Comparison of ENCODE assay signal across 18 mouse cellular contexts in the genomic region with DNA sequence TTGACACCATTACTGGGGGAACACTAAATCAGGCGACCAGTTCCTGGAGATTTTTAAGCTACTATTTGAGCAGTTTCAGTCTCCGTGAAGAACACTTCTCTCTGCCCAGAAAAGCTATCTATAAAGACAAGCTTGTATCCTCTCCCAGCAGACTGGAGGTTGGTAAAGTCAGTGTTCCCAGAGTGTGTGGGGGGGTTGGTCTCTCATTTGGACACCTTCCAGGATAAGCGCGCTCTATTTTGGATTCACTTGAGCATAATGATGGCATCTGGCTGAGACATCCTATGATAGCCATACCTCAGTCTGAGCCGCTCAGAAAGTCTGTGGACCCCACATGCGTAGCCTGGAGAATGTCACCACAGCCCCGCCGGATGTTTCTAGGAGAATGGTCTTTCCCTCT. TPM values are rescaled to one million over a fixed set of nuclear protein-coding genes. Genes with fewer than 3 reads are reported as not detected.
DNase-seq lines count a peak whose midpoint lies in the region; ATAC-seq lines count a peak whose summit lies in the region.
"Had no signal": no experiment of that assay in that cellular context is flagged by ENCODE, and none has a peak within 500 bp of the region (broad histone marks: within the 10 kb centered on the region; RNA-seq: fewer than 3 reads in every experiment).

No protein-coding gene starts in this region.

- DNase-seq in frontal cortex, postnatal 25 days (ENCODE audit: low spot score in 2 of 2), result no peak
- peak; percentile 30 for DNase-seq in left cerebral cortex, adult 18-20 months (ENCODE audit: low spot score in 2 of 2)
- no peak for DNase-seq in left cerebral cortex, postnatal 4 days
- DNase-seq in right cerebral cortex, adult 2 months (ENCODE audit: low spot score in 2 of 2), result peak; percentile 26 to 53
- no peak for DNase-seq in right cerebral cortex, postnatal 14 days
- peak; percentile 29 for DNase-seq in telencephalon, adult 2 months (ENCODE audit: low read depth, low spot score)
- DNase-seq in adrenal gland, adult 18-20 months (ENCODE audit: low spot score in 2 of 2), result no peak
- DNase-seq: adrenal gland, postnatal 14 days; B cell, adult 2 months; cerebellum, adult 18-20 months; cerebellum, postnatal 10 days; forebrain, postnatal 0 days; gastrocnemius, postnatal 14 days; heart, postnatal 14 days had no signal

- intact Hi-C loops in left cerebral cortex, postnatal 4 days (cut with DNase I), result no loop called here

- ATAC-seq in frontal cortex, adult (ENCODE audit: low TSS enrichment), result peak; percentile 72
- ATAC-seq: CD4-positive, CD25-positive, alpha-beta regulatory T cell, adult 4 months; forebrain, embryonic 13.5 days; forebrain, postnatal 0 days; hindbrain, postnatal 0 days had no signal

RNA-seq across cellular contexts. Expression of gene Scyl3, which starts 4.8 kb away (rescaled TPM):
- total RNA-seq in left cerebral cortex, adult 18-20 months (2021), result 10 to 100 TPM; 21.0 to 22.3 TPM
- total RNA-seq in left cerebral cortex, postnatal 4 days (2021), result 10 to 100 TPM; 22.2 to 23.3 TPM
- 10 to 100 TPM; 14.3 to 16.5 TPM for total RNA-seq in adrenal gland, adult 18-20 months (2021)

Comparison
In these comparisons a context has a peak if more than half of its experiments do, and no peak if none do; other contexts are left out.
1. DNase-seq: peak in left cerebral cortex, adult 18-20 months (2 of 2), right cerebral cortex, adult 2 months (2 of 2) and telencephalon, adult 2 months (single experiment); none in frontal cortex, postnatal 25 days (0 of 2), left cerebral cortex, postnatal 4 days (single experiment), right cerebral cortex, postnatal 14 days (single experiment) and adrenal gland, adult 18-20 months (0 of 2).